Mouse (Mus musculus): ENCODE measurements at regions not wholly inside any gene's neighbourhood (a gene's known extent, or its start where the extent isn't known, plus 50 kb on each side); places are given as distances from the start of the nearest gene placed in this dataset.
A peak's percentile ranks its signal among the peaks of the same experiment; 100 is the strongest.

- Histone ChIP-seq H3K9ac (ENCODE audit: low read depth, low read length) (no peak overlapping the region), H3K4me1 (replicated peaks; ENCODE audit: insufficient read depth, low read length) (no peaks in the 10 kb centered on the region; the same call in 1 of the 2 replicates), H3K4me2 (ENCODE audit: low read length) (no peak overlapping the region), H3K36me3 (ENCODE audit: insufficient read depth, low read length) (no peaks in the 10 kb centered on the region), H3K27me3 (ENCODE audit: insufficient read depth, low read length) (no peaks in the 10 kb centered on the region), H3K9me3 (replicated peaks; ENCODE audit: low read length) (no peaks in the 10 kb centered on the region), H3K4me3 (replicated peaks; ENCODE audit: low read depth, low read length) (no peak overlapping the region), H3K27ac (no peak overlapping the region)
- 52% methylated on average over 4 of the region's 4 CpGs for WGBS
- no peak for TF ChIP-seq CTCF (IDR thresholded peaks at IDR 0.05; ENCODE audit: low read depth)
- DNase-seq (ENCODE audit: low spot score) (peak; percentile 40), ATAC-seq (replicated peaks; ENCODE audit: low FRiP score, low read depth) (no peak)
Measured at GRCm38 (mm10) chr1:186250316-186250715, 133.2 kb upstream of the Lyplal1 start.

- Histone ChIP-seq H3K36me3 (ENCODE audit: insufficient read depth, low read length) (no peaks in the 10 kb centered on the region), H3K9ac (ENCODE audit: low read depth, low read length) (no peak overlapping the region), H3K4me3 (replicated peaks; ENCODE audit: low read depth, low read length) (no peak overlapping the region), H3K4me1 (replicated peaks; ENCODE audit: insufficient read depth, low read length) (no peaks in the 10 kb centered on the region; the same call in 1 of the 2 replicates), H3K9me3 (replicated peaks; ENCODE audit: low read length) (no peaks in the 10 kb centered on the region), H3K27me3 (ENCODE audit: insufficient read depth, low read length) (no peaks in the 10 kb centered on the region), H3K4me2 (ENCODE audit: low read length) (no peak overlapping the region), H3K27ac (no peak overlapping the region)
- no peak for ATAC-seq (replicated peaks; ENCODE audit: low FRiP score, low read depth)
- TF ChIP-seq CTCF (IDR thresholded peaks at IDR 0.05; ENCODE audit: low read depth) = no peak
- 88% methylated on average over 4 of the region's 4 CpGs for WGBS
- no peak for DNase-seq (ENCODE audit: low spot score)
Measured at GRCm38 (mm10) chr1:186249214-186249613, 132.1 kb upstream of the Lyplal1 start.

- ATAC-seq (replicated peaks; ENCODE audit: low FRiP score, low read depth) = no peak
- 64% methylated on average over 7 of the region's 7 CpGs for WGBS
Measured at GRCm38 (mm10) chr1:186245723-186246440, 128.8 kb upstream of the Lyplal1 start.

GRCm38 (mm10) chr1:186241112-186241511 lies 124.0 kb upstream of the Lyplal1 start:
- no peaks in the 10 kb centered on the region for H3K36me3 ChIP-seq (ENCODE audit: insufficient read depth, low read length)
- no peaks in the 10 kb centered on the region for H3K9me3 ChIP-seq (replicated peaks; ENCODE audit: low read length)
- no peak overlapping the region for H3K4me2 ChIP-seq (ENCODE audit: low read length)
- no peak overlapping the region for H3K9ac ChIP-seq (ENCODE audit: low read depth, low read length)
- ATAC-seq (replicated peaks; ENCODE audit: low FRiP score, low read depth) (no peak), DNase-seq (ENCODE audit: low spot score) (no peak)
- no peak overlapping the region for H3K27ac ChIP-seq
- peak; percentile 36; the same call in 1 of the 2 replicates for TF ChIP-seq CTCF (IDR thresholded peaks at IDR 0.05; ENCODE audit: low read depth)
- H3K27me3 ChIP-seq (ENCODE audit: insufficient read depth, low read length) = no peaks in the 10 kb centered on the region
- peaks cover 3% of the 10 kb centered on the region; the same call in 1 of the 2 replicates for H3K4me1 ChIP-seq (replicated peaks; ENCODE audit: insufficient read depth, low read length)
- 75% methylated on average over 2 of the region's 2 CpGs for WGBS
- no peak overlapping the region for H3K4me3 ChIP-seq (replicated peaks; ENCODE audit: low read depth, low read length)

More at GRCm38 (mm10) chr1:186245723-186246440, 128.8 kb upstream of the Lyplal1 start:
- Histone ChIP-seq H3K27me3 (ENCODE audit: insufficient read depth, low read length) (no peaks in the 10 kb centered on the region), H3K9me3 (replicated peaks; ENCODE audit: low read length) (no peaks in the 10 kb centered on the region), H3K36me3 (ENCODE audit: insufficient read depth, low read length) (no peaks in the 10 kb centered on the region), H3K4me3 (replicated peaks; ENCODE audit: low read depth, low read length) (no peak overlapping the region), H3K4me2 (ENCODE audit: low read length) (no peak overlapping the region), H3K4me1 (replicated peaks; ENCODE audit: insufficient read depth, low read length) (no peaks in the 10 kb centered on the region), H3K9ac (ENCODE audit: low read depth, low read length) (no peak overlapping the region), H3K27ac (no peak overlapping the region)
- TF ChIP-seq CTCF (IDR thresholded peaks at IDR 0.05; ENCODE audit: low read depth) = no peak; the same call in 1 of the 2 replicates
- DNase-seq (ENCODE audit: low spot score) = no peak

GRCm38 (mm10) chr1:186237556-186237955 lies 120.4 kb upstream of the Lyplal1 start:
- no peak overlapping the region for H3K4me3 ChIP-seq (replicated peaks; ENCODE audit: low read depth, low read length)
- ATAC-seq (replicated peaks; ENCODE audit: low FRiP score, low read depth) (no peak), DNase-seq (ENCODE audit: low spot score) (no peak)
- no peaks in the 10 kb centered on the region for H3K36me3 ChIP-seq (ENCODE audit: insufficient read depth, low read length)
- no peak overlapping the region for H3K4me2 ChIP-seq (ENCODE audit: low read length)
- no peak overlapping the region for H3K27ac ChIP-seq
- no peaks in the 10 kb centered on the region for H3K27me3 ChIP-seq (ENCODE audit: insufficient read depth, low read length)
- TF ChIP-seq CTCF (IDR thresholded peaks at IDR 0.05; ENCODE audit: low read depth) = no peak
- H3K9me3 ChIP-seq (replicated peaks; ENCODE audit: low read length) = no peaks in the 10 kb centered on the region
- no peak overlapping the region for H3K9ac ChIP-seq (ENCODE audit: low read depth, low read length)
- WGBS = 42% methylated on average over 6 of the region's 6 CpGs
- peaks cover 3% of the 10 kb centered on the region; the same call in 1 of the 2 replicates for H3K4me1 ChIP-seq (replicated peaks; ENCODE audit: insufficient read depth, low read length)

GRCm38 (mm10) chr1:186236267-186237020 lies 119.3 kb upstream of the Lyplal1 start:
- no peaks in the 10 kb centered on the region for H3K27me3 ChIP-seq (ENCODE audit: insufficient read depth, low read length)
- no peak overlapping the region for H3K9ac ChIP-seq (ENCODE audit: low read depth, low read length)
- H3K4me1 ChIP-seq (replicated peaks; ENCODE audit: insufficient read depth, low read length) = peaks cover 3% of the 10 kb centered on the region; the same call in 1 of the 2 replicates
- H3K27ac ChIP-seq = no peak overlapping the region
- no peak for TF ChIP-seq CTCF (IDR thresholded peaks at IDR 0.05; ENCODE audit: low read depth)
- H3K36me3 ChIP-seq (ENCODE audit: insufficient read depth, low read length) = no peaks in the 10 kb centered on the region
- 52% methylated on average over 7 of the region's 7 CpGs for WGBS
- no peak overlapping the region for H3K4me2 ChIP-seq (ENCODE audit: low read length)
- no peak for ATAC-seq (replicated peaks; ENCODE audit: low FRiP score, low read depth)
- no peaks in the 10 kb centered on the region for H3K9me3 ChIP-seq (replicated peaks; ENCODE audit: low read length)
- H3K4me3 ChIP-seq (replicated peaks; ENCODE audit: low read depth, low read length) = no peak overlapping the region
- peak; percentile 36 for DNase-seq (ENCODE audit: low spot score)

All from kidney, postnatal 0 days (tissue).